Mouse (Mus musculus) spleen, adult 2 months (tissue): ENCODE results near the gene H2-Ab1.

Experiments used
- CTCF ChIP-seq: fragments of 200-500 bp; IDR thresholded peaks from 2 replicates; pipeline ENCODE4 v1.5.1; 2011; ENCODE audit warnings: mild to moderate bottlenecking, inconsistent platforms; ENCODE audit not compliant: insufficient read depth, insufficient read length, insufficient replicate concordance; ENCODE audit errors: extremely low read depth
- POLR2A ChIP-seq: fragments of 200-500 bp; IDR thresholded peaks from 2 replicates; pipeline ENCODE4 v1.6.1; 2011; ENCODE audit warnings: low read depth, low read length, inconsistent platforms

- TF ChIP-seq CTCF (no peak), POLR2A (no peak)
These were observed 20.8 kb upstream of the H2-Ab1 start for GRCm38 (mm10) chr17:34236691-34237090.
